Mouse (Mus musculus): ENCODE results near the gene Rasl10a. TPM values are rescaled to one million over a fixed set of nuclear protein-coding genes. Genes with fewer than 3 reads are reported as not detected.
A peak's percentile ranks its signal among the peaks of the same experiment; 100 is the strongest.

Gene Rasl10a
- polyA plus RNA-seq, 1 experiment from 2014 or later: 0.37 TPM

- Histone ChIP-seq H3K4me2 (no peak overlapping the region), H3K4me3 (ENCODE audit: low read depth, low read length) (no peak overlapping the region), H3K9ac (ENCODE audit: low read length) (no peak overlapping the region), H3K27ac (ENCODE audit: low read depth, low read length) (no peak overlapping the region), H3K36me3 (ENCODE audit: control insufficient read depth, insufficient read depth, low read length) (peaks cover 29% of the 10 kb centered on the region), H3K9me3 (ENCODE audit: control insufficient read depth, low read length) (no peaks in the 10 kb centered on the region), H3K4me1 (ENCODE audit: control insufficient read depth, insufficient read depth, low read length) (peaks cover 5% of the 10 kb centered on the region; the same call in 1 of the 2 replicates), H3K27me3 (ENCODE audit: control insufficient read depth, insufficient read depth, low read length) (no peaks in the 10 kb centered on the region)
- no peak for ATAC-seq (ENCODE audit: low FRiP score)
- WGBS: 51% methylated on average over 2 of the region's 2 CpGs
- DNase-seq (ENCODE audit: low spot score, missing footprints): no peak
Observed at GRCm38 (mm10) chr11:5091706-5092105, 33.8 kb downstream of the Rasl10a start.

- Histone ChIP-seq H3K4me1 (ENCODE audit: control insufficient read depth, insufficient read depth, low read length) (peaks cover 22% of the 10 kb centered on the region), H3K9ac (ENCODE audit: low read length) (no peak overlapping the region), H3K9me3 (ENCODE audit: control insufficient read depth, low read length) (no peaks in the 10 kb centered on the region), H3K4me3 (ENCODE audit: low read depth, low read length) (no peak overlapping the region), H3K27ac (ENCODE audit: low read depth, low read length) (no peak overlapping the region), H3K27me3 (ENCODE audit: control insufficient read depth, insufficient read depth, low read length) (no peaks in the 10 kb centered on the region), H3K4me2 (no peak overlapping the region), H3K36me3 (ENCODE audit: control insufficient read depth, insufficient read depth, low read length) (peaks cover 10% of the 10 kb centered on the region; the same call in 1 of the 2 replicates)
- ATAC-seq (ENCODE audit: low FRiP score): no peak
- WGBS: 89% methylated on average over 5 of the region's 5 CpGs
- DNase-seq (ENCODE audit: low spot score, missing footprints): no peak
Observed at GRCm38 (mm10) chr11:5095877-5096276, 37.9 kb downstream of the Rasl10a start.

GRCm38 (mm10) chr11:5096480-5097020, 38.6 kb downstream of the Rasl10a start:
- 82% methylated on average over 8 of the region's 8 CpGs for WGBS
- no peaks in the 10 kb centered on the region for H3K27me3 ChIP-seq (ENCODE audit: control insufficient read depth, insufficient read depth, low read length)
- H3K4me1 ChIP-seq (ENCODE audit: control insufficient read depth, insufficient read depth, low read length): peaks cover 22% of the 10 kb centered on the region
- DNase-seq (ENCODE audit: low spot score, missing footprints) (no peak), ATAC-seq (ENCODE audit: low FRiP score) (no peak)
- no peak overlapping the region for H3K9ac ChIP-seq (ENCODE audit: low read length)
- no peaks in the 10 kb centered on the region for H3K9me3 ChIP-seq (ENCODE audit: control insufficient read depth, low read length)
- peak overlapping the region; percentile 95 for H3K4me3 ChIP-seq (ENCODE audit: low read depth, low read length)
- no peak overlapping the region for H3K27ac ChIP-seq (ENCODE audit: low read depth, low read length)
- peak overlapping the region; percentile 74 for H3K4me2 ChIP-seq
- H3K36me3 ChIP-seq (ENCODE audit: control insufficient read depth, insufficient read depth, low read length): peaks cover 7% of the 10 kb centered on the region; the same call in 1 of the 2 replicates

- ATAC-seq (ENCODE audit: low FRiP score) (peak; percentile 34), DNase-seq (ENCODE audit: low spot score, missing footprints) (peak; percentile 95)
- H3K4me3 ChIP-seq (ENCODE audit: low read depth, low read length): peak overlapping the region; percentile 95
- peak overlapping the region; percentile 74 for H3K4me2 ChIP-seq
- H3K36me3 ChIP-seq (ENCODE audit: control insufficient read depth, insufficient read depth, low read length): no peaks in the 10 kb centered on the region
- H3K9ac ChIP-seq (ENCODE audit: low read length): peak overlapping the region; percentile 98
- peaks cover 22% of the 10 kb centered on the region for H3K4me1 ChIP-seq (ENCODE audit: control insufficient read depth, insufficient read depth, low read length)
- H3K9me3 ChIP-seq (ENCODE audit: control insufficient read depth, low read length): no peaks in the 10 kb centered on the region
- H3K27ac ChIP-seq (ENCODE audit: low read depth, low read length): peak overlapping the region; percentile 95
- no peaks in the 10 kb centered on the region for H3K27me3 ChIP-seq (ENCODE audit: control insufficient read depth, insufficient read depth, low read length)
- under 1% methylated on average over 44 of the region's 44 CpGs for WGBS
Observed at GRCm38 (mm10) chr11:5098035-5098735, 40.3 kb downstream of the Rasl10a start.

- H3K4me3 ChIP-seq (ENCODE audit: low read depth, low read length): peak within 1 kb of the TSS; percentile 95
- H3K27ac ChIP-seq (ENCODE audit: low read depth, low read length): peak within 1 kb of the TSS; percentile 95
- under 1% methylated on average over 90 of the region's 92 CpGs for WGBS
- H3K36me3 ChIP-seq (ENCODE audit: control insufficient read depth, insufficient read depth, low read length): no peaks in the 10 kb centered on the region
- H3K9ac ChIP-seq (ENCODE audit: low read length): peak within 1 kb of the TSS; percentile 98
- H3K4me1 ChIP-seq (ENCODE audit: control insufficient read depth, insufficient read depth, low read length): peaks cover 22% of the 10 kb centered on the region
- H3K27me3 ChIP-seq (ENCODE audit: control insufficient read depth, insufficient read depth, low read length): no peaks in the 10 kb centered on the region
- peak within 1 kb of the TSS; percentile 86 for H3K4me2 ChIP-seq
- ATAC-seq (ENCODE audit: low FRiP score) (peak; percentile 88), DNase-seq (ENCODE audit: low spot score, missing footprints) (peak; percentile 100)
- no peaks in the 10 kb centered on the region for H3K9me3 ChIP-seq (ENCODE audit: control insufficient read depth, low read length)
Observed at GRCm38 (mm10) chr11:5098736-5099542, 41.0 kb downstream of the Rasl10a start, which contains the start of the genes Rhbdd3 and Ewsr1. Rhbdd3 (plus strand) TSS chr11:5098926. Ewsr1 (minus strand) TSS chr11:5099266.

GRCm38 (mm10) chr11:5099576-5100183, 41.8 kb downstream of the Rasl10a start:
- peak overlapping the region; percentile 95 for H3K27ac ChIP-seq (ENCODE audit: low read depth, low read length)
- 0% methylated on average over 31 of the region's 31 CpGs for WGBS
- peak; percentile 80 for ATAC-seq (ENCODE audit: low FRiP score)
- DNase-seq (ENCODE audit: low spot score, missing footprints): peak; percentile 98
- peak overlapping the region; percentile 95 for H3K4me3 ChIP-seq (ENCODE audit: low read depth, low read length)
- peak overlapping the region; percentile 86 for H3K4me2 ChIP-seq
- H3K9ac ChIP-seq (ENCODE audit: low read length): peak overlapping the region; percentile 98
- no peaks in the 10 kb centered on the region for H3K27me3 ChIP-seq (ENCODE audit: control insufficient read depth, insufficient read depth, low read length)
- H3K4me1 ChIP-seq (ENCODE audit: control insufficient read depth, insufficient read depth, low read length): peaks cover 22% of the 10 kb centered on the region
- no peaks in the 10 kb centered on the region for H3K9me3 ChIP-seq (ENCODE audit: control insufficient read depth, low read length)
- H3K36me3 ChIP-seq (ENCODE audit: control insufficient read depth, insufficient read depth, low read length): no peaks in the 10 kb centered on the region

- Histone ChIP-seq H3K4me1 (ENCODE audit: control insufficient read depth, insufficient read depth, low read length) (peaks cover 22% of the 10 kb centered on the region), H3K4me2 (peak overlapping the region; percentile 86), H3K27ac (ENCODE audit: low read depth, low read length) (peak overlapping the region; percentile 95), H3K9me3 (ENCODE audit: control insufficient read depth, low read length) (no peaks in the 10 kb centered on the region), H3K27me3 (ENCODE audit: control insufficient read depth, insufficient read depth, low read length) (no peaks in the 10 kb centered on the region), H3K4me3 (ENCODE audit: low read depth, low read length) (peak overlapping the region; percentile 95), H3K9ac (ENCODE audit: low read length) (peak overlapping the region; percentile 98), H3K36me3 (ENCODE audit: control insufficient read depth, insufficient read depth, low read length) (no peaks in the 10 kb centered on the region)
- WGBS: 3% methylated on average over 7 of the region's 7 CpGs
- DNase-seq (ENCODE audit: low spot score, missing footprints) (no peak), ATAC-seq (ENCODE audit: low FRiP score) (no peak)
Observed at GRCm38 (mm10) chr11:5100283-5100682, 42.4 kb downstream of the Rasl10a start.

- Histone ChIP-seq H3K36me3 (ENCODE audit: control insufficient read depth, insufficient read depth, low read length) (no peaks in the 10 kb centered on the region; the same call in 1 of the 2 replicates), H3K9ac (ENCODE audit: low read length) (no peak overlapping the region), H3K4me3 (ENCODE audit: low read depth, low read length) (no peak overlapping the region), H3K27me3 (ENCODE audit: control insufficient read depth, insufficient read depth, low read length) (no peaks in the 10 kb centered on the region), H3K4me2 (peak overlapping the region; percentile 86), H3K4me1 (ENCODE audit: control insufficient read depth, insufficient read depth, low read length) (peaks cover 22% of the 10 kb centered on the region), H3K9me3 (ENCODE audit: control insufficient read depth, low read length) (no peaks in the 10 kb centered on the region), H3K27ac (ENCODE audit: low read depth, low read length) (no peak overlapping the region)
- ATAC-seq (ENCODE audit: low FRiP score): no peak
- WGBS: 48% methylated on average over 5 of the region's 5 CpGs
- no peak for DNase-seq (ENCODE audit: low spot score, missing footprints)
Observed at GRCm38 (mm10) chr11:5100801-5101200, 42.9 kb downstream of the Rasl10a start.
